Mouse (Mus musculus) midbrain, embryonic 10.5 days (tissue): ENCODE measurements around the gene Nos1ap. TPM values are rescaled to one million over a fixed set of nuclear protein-coding genes. Genes with fewer than 3 reads are reported as not detected.

Source experiments
- DNase-seq: peaks from one replicate; pipeline ENCODE4 v3.0.0-alpha.2; 2017; ENCODE audit warnings: low spot score
- H3K27ac ChIP-seq: fragments of 300-500 bp; sonication (generic); replicated peaks from 2 replicates; pipeline ENCODE4 v1.5.1; 2016; ENCODE audit warnings: mild to moderate bottlenecking
- H3K27me3 ChIP-seq: fragments of 300-500 bp; sonication (generic); 2 replicates; pipeline ENCODE4 v1.6.1; 2016; ENCODE audit warnings: low read depth, mild to moderate bottlenecking; ENCODE audit not compliant: poor library complexity, severe bottlenecking
- H3K36me3 ChIP-seq: fragments of 300-500 bp; sonication (generic); 2 replicates; pipeline ENCODE4 v1.6.1; 2016; ENCODE audit warnings: mild to moderate bottlenecking, moderate library complexity
- H3K4me1 ChIP-seq: fragments of 300-500 bp; sonication (generic); 2 replicates; pipeline ENCODE4 v1.6.1; 2016
- H3K4me3 ChIP-seq: fragments of 300-500 bp; sonication (generic); 2 replicates; pipeline ENCODE4 v1.5.1; 2016; ENCODE audit warnings: mild to moderate bottlenecking, moderate library complexity
- H3K9me3 ChIP-seq: fragments of 300-500 bp; sonication (generic); replicated peaks from 2 replicates; pipeline ENCODE4 v1.6.1; 2016; ENCODE audit warnings: mild to moderate bottlenecking
- WGBS: fragments of 180-500 bp; shearing (Covaris S2); methylation state at CpG from one replicate; pipeline ENCODE4 v1.1.7; 2016; 5-methylcytosine and 5-hydroxymethylcytosine counted together
- polyA plus RNA-seq: library from polyadenylated mRNA; unstranded; fragments of >200 nt; fragmentation: Nextera tagmentation; extraction: Ambion mirVana; gene quantifications from 2 replicates; pipeline ENCODE4 v1.2.1, GENCODE M21; 2016

The Nos1ap gene
- polyA plus RNA-seq, 1 experiment from 2014 or later: 7.9 TPM

DNA sequence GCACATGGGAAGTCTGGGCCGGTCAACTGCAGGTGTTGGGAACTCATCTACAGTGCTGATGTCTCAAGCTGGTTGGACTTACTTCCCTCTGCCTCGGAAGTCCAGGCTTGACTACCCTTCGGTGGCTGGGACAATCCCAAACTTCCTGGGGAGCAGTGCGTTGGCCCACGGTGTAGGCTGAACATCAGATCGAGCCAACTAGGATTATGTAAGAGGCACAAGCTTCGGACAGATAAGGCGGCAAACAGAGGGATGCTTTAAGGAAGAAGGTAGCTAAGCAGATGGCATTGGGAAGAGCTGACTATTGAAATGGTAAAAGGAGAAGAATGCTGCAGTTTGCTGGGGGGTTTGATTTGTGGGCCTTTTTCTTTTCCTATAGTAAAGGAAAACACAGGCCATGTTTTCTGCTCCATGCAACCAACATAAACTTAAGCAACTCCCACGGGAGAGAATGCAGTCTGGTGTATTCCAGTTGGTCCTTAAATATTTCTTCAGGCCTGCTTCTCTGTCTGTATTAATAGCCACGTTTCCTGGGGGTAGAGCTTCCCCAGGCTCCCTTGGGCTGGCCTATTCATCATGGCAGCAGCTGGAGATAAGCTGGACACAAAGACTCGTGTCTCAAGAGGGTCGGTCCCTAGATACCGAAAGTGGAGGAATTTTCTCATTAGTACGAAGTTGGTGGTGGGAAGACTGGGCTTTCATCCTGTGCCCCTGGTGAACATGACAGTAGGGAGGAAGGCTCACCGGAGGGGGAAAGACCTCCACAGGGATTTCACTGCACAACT is 294.7 kb downstream of the Nos1ap start:
- Histone ChIP-seq H3K4me3 (no peak overlapping the region), H3K27ac (peak overlapping the region; percentile 70), H3K27me3 (no peaks in the 10 kb centered on the region), H3K4me1 (peaks cover 22% of the 10 kb centered on the region), H3K36me3 (no peaks in the 10 kb centered on the region), H3K9me3 (no peaks in the 10 kb centered on the region)
- DNase-seq: no peak
- 69% methylated on average over 15 of the region's 15 CpGs for WGBS

DNA sequence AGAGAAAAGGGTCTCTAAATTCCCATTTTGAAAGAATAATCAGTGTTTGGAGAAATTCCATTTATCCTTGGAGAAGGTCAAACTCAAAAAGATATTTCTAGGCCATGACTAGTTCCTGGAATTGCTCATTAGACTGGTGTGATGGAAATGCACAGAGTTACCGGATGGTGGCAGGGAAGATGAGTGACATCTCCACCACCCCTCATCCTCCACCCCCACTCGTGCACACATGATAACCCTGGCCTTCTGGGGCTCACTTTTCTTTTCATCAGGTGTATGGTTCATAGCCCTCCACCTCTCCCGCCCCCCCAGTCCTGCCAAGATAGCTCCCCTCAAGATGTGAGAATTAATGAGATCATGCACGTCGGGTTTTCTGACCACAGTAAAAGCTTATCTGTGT is 296.4 kb downstream of the Nos1ap start:
- H3K4me1 ChIP-seq: peaks cover 22% of the 10 kb centered on the region
- no peaks in the 10 kb centered on the region for H3K36me3 ChIP-seq
- peak overlapping the region; percentile 70; the same call in 1 of the 2 replicates for H3K27ac ChIP-seq
- no peak for DNase-seq
- no peaks in the 10 kb centered on the region for H3K27me3 ChIP-seq
- no peaks in the 10 kb centered on the region for H3K9me3 ChIP-seq
- WGBS: 69% methylated on average over 5 of the region's 5 CpGs
- no peak overlapping the region for H3K4me3 ChIP-seq

DNA sequence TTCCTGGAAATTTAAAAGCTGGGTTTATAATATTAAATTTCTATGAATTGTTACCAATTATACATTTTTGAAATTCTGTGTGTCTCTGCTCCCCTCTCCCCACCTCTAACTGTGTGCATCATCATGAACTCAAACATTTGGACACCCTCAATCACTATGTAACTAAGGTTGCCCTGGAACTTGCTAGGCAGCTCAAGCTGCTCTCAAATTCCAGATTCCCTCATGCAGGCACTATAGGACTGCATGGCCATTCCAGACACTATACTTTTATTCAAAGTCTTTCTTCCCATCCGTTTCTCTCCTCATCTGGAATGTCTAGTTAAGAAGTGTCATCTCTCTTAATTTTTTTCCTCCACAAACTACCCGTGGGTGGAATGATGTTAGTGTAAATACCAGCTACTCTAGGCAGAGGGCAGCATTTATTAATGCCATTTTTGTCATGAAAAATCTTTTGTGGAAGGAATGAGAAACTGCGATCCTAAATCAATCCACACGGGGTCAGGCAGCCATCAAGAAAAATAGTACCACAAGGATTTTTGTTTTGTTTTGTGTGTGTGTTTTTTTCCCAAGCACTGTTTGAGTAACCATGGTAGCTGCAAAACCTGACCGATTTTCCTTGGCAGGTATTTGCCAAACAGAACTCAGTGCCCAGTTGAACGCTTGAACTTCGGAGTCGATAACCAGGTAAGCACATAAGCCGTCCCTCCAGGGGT is 297.3 kb downstream of the Nos1ap start:
- Histone ChIP-seq H3K9me3 (no peaks in the 10 kb centered on the region), H3K27ac (0 out of 2 replicates have a peak overlapping the region, but pooled peaks have one; percentile 34), H3K27me3 (no peaks in the 10 kb centered on the region), H3K4me3 (no peak overlapping the region), H3K4me1 (peaks cover 22% of the 10 kb centered on the region), H3K36me3 (no peaks in the 10 kb centered on the region)
- 47% methylated on average over 9 of the region's 9 CpGs for WGBS
- peak; percentile 39 for DNase-seq

DNA sequence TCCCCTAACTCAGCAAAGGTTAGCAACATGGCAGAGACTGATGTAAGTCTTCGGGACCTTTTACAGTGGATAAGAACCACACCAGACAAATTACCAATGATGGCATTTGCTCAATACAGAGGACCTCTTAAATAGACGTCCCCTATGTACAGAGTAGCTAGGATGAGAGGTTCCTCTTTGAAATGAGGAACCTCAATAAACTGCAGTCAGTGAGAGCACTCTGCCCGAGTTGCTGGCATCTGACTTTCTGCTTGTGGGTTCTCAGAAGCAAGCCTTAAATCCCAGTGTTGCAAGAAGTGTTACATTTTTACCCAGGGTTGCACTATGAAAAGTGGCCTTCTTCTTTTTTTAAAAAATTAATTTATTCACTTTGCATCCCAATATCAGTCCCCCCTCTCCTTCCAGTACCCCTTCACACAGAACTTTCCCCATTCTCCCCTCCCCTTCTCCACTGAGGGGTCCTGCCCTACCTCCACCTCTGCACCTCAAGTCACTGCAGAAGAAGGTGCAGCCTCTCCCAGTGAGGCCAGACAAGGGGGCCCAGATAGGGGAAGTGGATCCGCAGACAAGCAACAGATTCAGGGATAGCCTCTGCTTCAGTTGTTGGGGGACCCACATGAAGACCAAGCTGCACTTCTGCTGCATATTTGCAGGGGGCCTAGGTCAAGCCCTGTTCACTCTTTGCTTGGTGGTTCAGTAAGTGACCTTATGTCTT is 307.1 kb downstream of the Nos1ap start:
- Histone ChIP-seq H3K4me3 (no peak overlapping the region), H3K27me3 (no peaks in the 10 kb centered on the region), H3K27ac (no peak overlapping the region), H3K36me3 (no peaks in the 10 kb centered on the region), H3K9me3 (no peaks in the 10 kb centered on the region), H3K4me1 (no peaks in the 10 kb centered on the region)
- WGBS: 76% methylated on average over 4 of the region's 4 CpGs
- no peak for DNase-seq

DNA sequence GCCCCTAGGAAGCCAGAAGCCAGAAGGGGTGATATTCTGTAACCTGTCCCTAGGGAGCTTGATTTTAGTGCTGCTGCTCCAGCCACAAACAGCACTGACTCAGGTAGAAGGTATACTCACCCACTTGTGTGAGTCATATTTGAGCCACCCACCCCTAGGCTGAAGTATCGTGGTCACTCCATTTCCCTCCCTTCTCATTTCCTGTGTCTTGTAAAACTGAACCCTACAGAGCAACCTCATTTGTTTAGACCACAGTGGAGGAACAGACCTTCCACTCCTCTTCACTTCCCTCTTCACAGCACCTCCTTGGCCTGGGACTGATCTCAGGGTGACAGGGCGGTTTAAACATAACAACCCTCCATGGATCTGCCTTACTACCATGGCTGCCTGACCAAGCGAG is 312.6 kb downstream of the Nos1ap start, which contains the start of gene Sh2d1b1:
TSS of gene Sh2d1b1 (plus strand) at position 305 of the 400 bp plus-strand sequence.
- no peaks in the 10 kb centered on the region for H3K4me1 ChIP-seq
- no peaks in the 10 kb centered on the region for H3K36me3 ChIP-seq
- WGBS: 94% methylated on average over 2 of the region's 3 CpGs
- H3K27ac ChIP-seq: no peak within 1 kb of the TSS
- H3K27me3 ChIP-seq: no peaks in the 10 kb centered on the region
- no peaks in the 10 kb centered on the region for H3K9me3 ChIP-seq
- H3K4me3 ChIP-seq: no peak within 1 kb of the TSS
- DNase-seq: no peak

DNA sequence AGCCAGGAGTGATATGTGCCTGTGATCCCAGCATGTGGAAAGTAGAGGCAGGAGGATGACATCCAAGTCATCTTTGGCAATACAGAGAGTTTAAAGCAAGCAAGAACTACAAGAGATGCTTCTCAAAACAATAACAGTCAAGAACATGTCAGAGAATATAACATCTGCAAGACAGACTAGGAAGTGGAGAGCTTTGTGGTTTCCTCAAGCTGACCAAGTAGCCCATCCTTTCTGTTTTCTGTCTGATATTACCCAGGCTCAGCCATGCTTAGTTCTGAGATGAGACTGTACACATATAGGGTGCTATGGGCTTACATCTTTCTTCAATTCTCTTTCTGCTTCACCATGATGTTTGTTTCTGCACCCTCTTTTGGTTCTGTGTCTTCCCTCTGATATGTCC is 316.4 kb downstream of the Nos1ap start:
- Histone ChIP-seq H3K9me3 (no peaks in the 10 kb centered on the region), H3K4me3 (no peak overlapping the region), H3K4me1 (no peaks in the 10 kb centered on the region), H3K36me3 (no peaks in the 10 kb centered on the region), H3K27ac (no peak overlapping the region), H3K27me3 (no peaks in the 10 kb centered on the region)
- DNase-seq: no peak

DNA sequence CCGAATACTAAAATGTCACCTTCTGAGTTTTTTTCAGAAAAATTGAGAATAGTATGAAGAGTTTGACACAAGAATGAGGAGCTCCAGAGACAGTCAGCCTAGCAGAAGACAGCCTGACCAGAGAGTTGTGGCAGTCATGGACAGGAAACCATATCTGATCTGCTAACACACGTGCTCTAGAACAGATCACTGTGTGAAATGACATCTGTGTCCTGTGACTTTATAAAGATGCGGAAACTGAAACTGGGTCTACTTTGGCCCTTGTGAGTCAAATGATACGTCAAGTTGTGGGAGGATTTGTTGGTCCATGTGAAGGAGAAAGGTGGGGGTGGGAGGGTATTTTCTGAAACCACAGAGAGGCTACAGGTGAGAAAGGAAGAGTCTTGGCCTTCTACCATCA is 319.0 kb downstream of the Nos1ap start:
- 88% methylated on average over 4 of the region's 4 CpGs for WGBS
- DNase-seq: no peak
- H3K27me3 ChIP-seq: no peaks in the 10 kb centered on the region

DNA sequence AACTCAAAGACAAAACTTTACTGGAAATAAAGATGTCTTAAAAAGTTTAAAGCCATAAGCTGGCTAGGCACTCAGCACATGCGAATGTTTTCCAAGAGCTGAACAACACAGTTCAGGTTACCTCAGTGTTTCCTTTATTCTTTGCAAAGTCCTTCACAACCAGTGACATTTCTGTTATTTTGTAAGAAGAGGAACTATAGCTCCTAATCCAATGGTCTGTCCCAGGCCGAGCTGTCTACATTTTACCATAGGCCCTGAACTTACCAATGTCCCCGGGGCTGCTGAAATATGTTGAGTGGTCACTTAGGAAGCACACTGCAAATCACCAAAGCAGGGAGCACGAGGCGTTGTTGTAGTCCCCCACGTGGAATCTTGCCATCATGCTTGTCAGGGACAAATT is 319.4 kb downstream of the Nos1ap start:
- Histone ChIP-seq H3K9me3 (peaks cover 14% of the 10 kb centered on the region; the same call in 1 of the 2 replicates), H3K36me3 (no peaks in the 10 kb centered on the region), H3K4me3 (no peak overlapping the region), H3K4me1 (no peaks in the 10 kb centered on the region), H3K27me3 (no peaks in the 10 kb centered on the region), H3K27ac (no peak overlapping the region)
- DNase-seq: no peak
- 84% methylated on average over 6 of the region's 6 CpGs for WGBS

More for the DNA sequence above, 319.0 kb downstream of the Nos1ap start:
- Histone ChIP-seq H3K4me1 (no peaks in the 10 kb centered on the region), H3K36me3 (no peaks in the 10 kb centered on the region), H3K27ac (no peak overlapping the region), H3K9me3 (peaks cover 14% of the 10 kb centered on the region; the same call in 1 of the 2 replicates), H3K4me3 (no peak overlapping the region)

DNA sequence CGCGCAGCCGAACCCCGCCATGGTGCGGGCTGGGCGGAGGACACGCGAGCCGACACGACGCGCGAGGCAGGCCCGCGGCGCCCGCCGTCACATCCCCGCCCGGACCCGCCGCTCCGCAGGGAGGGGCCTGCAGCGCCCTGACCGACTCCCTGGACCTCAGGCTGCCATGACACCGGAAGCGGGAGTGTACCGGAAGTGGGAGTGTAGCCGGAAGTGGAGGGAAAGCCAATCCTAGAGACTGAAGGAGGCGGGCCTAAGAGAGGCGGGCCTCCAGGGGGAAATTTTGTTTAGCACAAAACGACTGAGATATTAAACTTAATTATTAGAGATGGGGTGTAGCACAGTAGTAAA is 334.1 kb downstream of the Nos1ap start:
- H3K36me3 ChIP-seq: no peaks in the 10 kb centered on the region
- H3K4me3 ChIP-seq: peak overlapping the region; percentile 78
- H3K9me3 ChIP-seq: 0 out of 2 replicates have a peak, but pooled peaks cover 3% of the 10 kb centered on the region
- DNase-seq: peak; percentile 90
- WGBS: 4% methylated on average over 32 of the region's 32 CpGs
- peak overlapping the region; percentile 90 for H3K27ac ChIP-seq
- peaks cover 7% of the 10 kb centered on the region for H3K4me1 ChIP-seq
- H3K27me3 ChIP-seq: peaks cover 18% of the 10 kb centered on the region; the same call in 1 of the 2 replicates

DNA sequence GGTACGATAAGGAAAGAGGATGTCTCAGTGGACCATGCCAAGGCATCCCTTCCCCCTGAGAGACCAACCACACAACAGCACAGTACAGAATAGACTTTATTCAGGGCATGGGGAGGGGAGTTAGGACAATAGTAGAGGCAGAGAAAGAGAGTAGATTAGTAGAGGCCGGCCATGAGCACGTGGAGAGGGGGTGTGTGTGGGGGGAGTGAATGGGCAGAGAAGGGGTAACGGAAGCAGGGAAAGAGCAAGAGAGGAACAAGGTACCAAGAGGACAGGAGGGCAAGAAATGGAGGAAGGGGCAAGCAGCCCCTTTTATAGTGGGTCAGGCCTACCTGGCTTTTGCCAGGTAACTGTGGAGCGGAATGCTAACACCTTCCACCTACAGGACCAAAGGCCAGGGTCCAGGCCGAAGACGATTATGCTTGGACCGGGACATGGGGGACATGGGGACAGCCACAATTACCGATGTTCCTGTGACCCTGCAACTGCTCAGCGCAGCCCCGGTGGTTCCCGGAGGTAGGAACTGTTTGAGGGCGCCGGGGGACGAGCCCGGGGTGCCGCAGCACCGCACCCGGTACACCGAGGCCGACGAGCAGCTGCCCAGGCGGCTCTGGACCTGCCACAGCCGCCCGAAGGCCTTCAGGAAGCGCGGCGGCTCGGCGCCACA is 334.6 kb downstream of the Nos1ap start:
- Histone ChIP-seq H3K4me1 (peaks cover 7% of the 10 kb centered on the region), H3K27ac (peak overlapping the region; percentile 90), H3K4me3 (peak overlapping the region; percentile 78), H3K36me3 (no peaks in the 10 kb centered on the region), H3K27me3 (peaks cover 18% of the 10 kb centered on the region; the same call in 1 of the 2 replicates), H3K9me3 (0 out of 2 replicates have a peak, but pooled peaks cover 3% of the 10 kb centered on the region)
- no peak for DNase-seq
- 27% methylated on average over 30 of the region's 30 CpGs for WGBS
